Mouse (Mus musculus) cerebellum, adult 9-11 months (tissue): Measurements from ENCODE around the gene Ms4a5.
"Not testable (repeated sequence)": the region's sequence is repeated elsewhere in the genome, so short reads cannot be mapped to it uniquely, and the experiment has no call there.

Experiments used
- DNase-seq: peaks from one replicate; pipeline ENCODE4 v3.0.0; 2022

The Ms4a5 gene

DNA sequence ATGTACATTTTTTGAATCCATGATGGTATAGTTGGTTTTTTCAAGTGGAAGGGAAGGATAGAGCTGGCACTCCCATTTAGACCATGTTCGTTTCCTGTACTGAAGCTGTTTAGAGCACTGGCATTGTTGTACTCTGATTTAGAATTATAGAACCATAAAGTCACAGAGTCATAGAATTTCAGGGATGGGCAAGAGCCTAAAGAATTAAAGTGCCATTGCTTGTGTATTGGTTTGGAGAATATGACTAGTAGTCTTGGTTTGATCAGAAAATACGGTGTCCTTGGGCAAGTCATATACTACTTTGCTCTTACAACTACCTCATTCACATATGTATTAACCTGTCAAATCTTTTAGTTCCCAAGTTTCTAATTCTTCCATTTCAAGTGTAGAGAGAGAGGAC is at the start of gene Ms4a5:
TSS of gene Ms4a5 (minus strand) at position 101 of the 400 bp plus-strand sequence.
- no peak for DNase-seq

- no peak for DNase-seq
These were observed 37.5 kb upstream of the Ms4a5 start for GRCm38 (mm10) chr19:11321123-11321522.

DNA sequence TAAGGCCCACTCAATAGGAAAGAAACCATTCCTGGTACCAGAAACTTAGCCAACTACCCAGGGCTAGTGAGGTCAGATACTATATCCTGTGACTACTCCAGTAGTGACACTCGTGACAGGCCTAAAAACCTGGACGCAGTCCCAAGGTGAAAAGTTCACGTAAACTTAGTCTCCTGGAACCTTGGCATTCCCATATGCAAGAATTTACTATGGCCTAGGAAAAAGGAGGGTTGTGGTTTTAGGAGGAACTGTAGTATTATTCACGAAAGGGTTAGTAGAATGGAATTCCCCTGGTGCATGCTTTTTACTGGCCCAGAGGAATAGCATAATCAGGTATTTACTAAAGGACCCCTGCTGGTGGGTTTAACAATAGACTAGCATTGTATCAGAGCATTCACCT is 33.1 kb upstream of the Ms4a5 start:
- DNase-seq = no peak

DNA sequence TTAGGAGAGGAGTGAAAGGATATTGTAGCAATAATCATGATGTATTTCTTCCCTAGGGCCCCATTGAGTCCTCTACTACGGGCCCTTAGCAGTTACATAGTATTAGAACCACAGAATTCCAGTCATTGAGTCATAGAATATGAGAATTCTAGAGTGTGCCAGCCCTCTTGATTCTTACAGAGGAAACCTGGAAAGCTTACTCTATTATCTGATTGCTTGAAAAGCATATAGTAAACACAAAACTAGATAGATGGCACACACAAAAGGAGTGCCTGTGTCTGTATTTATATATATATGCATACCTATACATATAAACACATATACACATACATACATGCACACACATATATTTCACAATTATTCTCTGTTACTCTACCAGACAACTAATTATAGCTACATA is 30.7 kb upstream of the Ms4a5 start, which contains the start of gene Ms4a14:
TSS of gene Ms4a14 (minus strand) at position 101 of the 400 bp plus-strand sequence.
- no peak for DNase-seq

- DNase-seq = no peak
These were observed 25.2 kb upstream of the Ms4a5 start for GRCm38 (mm10) chr19:11308888-11309287.

DNA sequence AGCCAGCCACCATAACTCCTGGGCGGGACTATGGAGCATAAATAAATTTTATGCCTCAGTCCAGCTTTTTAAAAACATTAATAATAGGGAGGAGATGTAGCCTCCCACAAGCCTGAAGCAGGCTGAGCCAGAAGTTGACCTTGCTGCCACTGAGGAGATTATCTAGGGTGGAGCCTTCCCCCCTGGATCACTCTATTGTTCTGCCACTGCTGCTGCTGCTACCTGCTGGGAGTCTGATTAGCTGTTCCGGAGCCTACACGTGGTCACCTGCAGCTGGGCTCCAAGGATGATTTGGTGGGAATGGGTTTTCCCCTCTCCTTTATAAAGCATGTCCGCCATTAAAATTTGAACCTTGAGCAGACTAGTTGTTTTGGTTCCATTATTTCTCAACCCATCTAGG is 15.9 kb upstream of the Ms4a5 start:
- DNase-seq = not testable (repeated sequence)

DNA sequence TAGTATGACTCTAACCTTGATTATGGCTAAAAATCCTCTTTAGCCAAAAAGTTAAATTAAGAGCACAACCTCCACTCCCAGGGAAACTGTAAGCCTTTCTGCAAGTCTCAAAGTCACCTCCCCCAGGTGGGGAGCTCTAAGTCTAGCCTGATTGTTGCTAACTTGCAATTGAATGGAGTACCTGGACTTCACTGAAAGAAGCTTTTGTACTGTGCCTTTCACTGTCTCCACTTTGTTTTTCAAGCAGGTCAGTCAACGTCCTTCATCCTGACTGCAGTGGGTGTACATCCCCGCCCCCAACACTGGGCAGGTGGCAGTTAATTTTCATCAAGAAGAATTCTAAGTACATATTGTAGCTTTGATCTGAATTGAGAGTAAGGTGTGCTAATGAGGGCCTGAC is 15.3 kb upstream of the Ms4a5 start:
- no peak for DNase-seq

- not testable (repeated sequence) for DNase-seq
These were observed 9.9 kb upstream of the Ms4a5 start for GRCm38 (mm10) chr19:11293616-11294015.

GRCm38 (mm10) chr19:11292990-11293389 is 9.3 kb upstream of the Ms4a5 start:
- no peak for DNase-seq

DNA sequence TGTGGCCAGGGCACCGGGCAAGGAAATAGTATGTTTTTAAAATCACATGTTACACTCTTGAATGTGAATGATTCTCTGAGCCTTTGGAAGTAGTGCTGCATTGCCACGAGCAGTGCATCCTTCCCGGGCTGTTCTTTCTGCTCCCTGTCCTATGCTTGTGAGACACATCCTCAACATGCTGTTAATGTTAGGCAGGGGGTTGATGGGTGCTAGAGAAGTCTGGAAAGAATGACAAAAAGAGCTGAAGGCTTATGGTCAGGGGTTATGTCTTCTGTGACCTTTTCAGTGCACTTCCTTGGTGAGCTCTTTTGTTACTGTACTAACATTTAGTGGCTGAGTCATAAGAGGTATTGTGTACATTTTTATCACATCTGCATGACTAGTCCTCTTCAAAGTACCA is 3.5 kb downstream of the Ms4a5 start:
- DNase-seq = no peak

DNA sequence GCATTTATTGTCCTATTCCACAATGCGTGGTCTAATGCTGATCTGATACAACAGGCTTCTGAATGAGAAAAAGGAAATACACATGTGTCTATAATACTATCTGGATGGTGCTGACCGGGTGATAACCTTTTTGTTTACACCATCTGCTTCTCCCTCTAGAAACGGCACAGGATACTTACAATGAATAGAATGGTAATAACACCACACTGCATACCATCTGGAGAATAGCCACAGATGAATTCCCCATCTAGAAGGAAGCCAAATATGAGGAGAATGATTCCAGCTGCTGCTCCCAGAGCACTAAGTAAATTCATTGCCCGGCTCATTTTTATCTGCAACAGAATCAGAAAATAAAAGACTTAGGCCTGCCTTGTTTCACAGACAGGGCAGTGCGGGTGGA is 7.2 kb downstream of the Ms4a5 start:
- no peak for DNase-seq

DNA sequence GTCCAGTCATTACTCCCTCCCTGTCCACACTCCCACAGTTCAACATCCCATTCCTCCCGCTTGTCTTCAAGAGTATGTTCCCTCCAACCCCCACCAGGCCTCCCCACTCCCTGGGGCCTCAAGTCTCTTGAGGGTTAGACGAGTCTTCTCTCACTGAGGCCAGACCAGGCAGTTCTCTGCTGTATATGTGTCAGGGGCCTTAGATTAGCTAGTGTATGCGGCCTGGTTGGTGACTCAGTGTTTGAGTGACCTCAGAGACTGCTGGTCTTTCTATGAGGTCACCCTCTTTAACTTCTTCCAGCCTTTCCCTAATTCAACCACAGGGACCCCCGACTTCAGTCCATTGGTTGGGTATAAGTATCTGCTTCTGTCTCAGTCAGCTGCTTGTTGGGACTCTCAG is 16.7 kb downstream of the Ms4a5 start:
- no peak for DNase-seq

- DNase-seq = no peak
These were observed 17.4 kb downstream of the Ms4a5 start, which contains the start of gene Ms4a1 for GRCm38 (mm10) chr19:11266052-11266845. TSS of gene Ms4a1 (minus strand) at chr19:11266241.

DNA sequence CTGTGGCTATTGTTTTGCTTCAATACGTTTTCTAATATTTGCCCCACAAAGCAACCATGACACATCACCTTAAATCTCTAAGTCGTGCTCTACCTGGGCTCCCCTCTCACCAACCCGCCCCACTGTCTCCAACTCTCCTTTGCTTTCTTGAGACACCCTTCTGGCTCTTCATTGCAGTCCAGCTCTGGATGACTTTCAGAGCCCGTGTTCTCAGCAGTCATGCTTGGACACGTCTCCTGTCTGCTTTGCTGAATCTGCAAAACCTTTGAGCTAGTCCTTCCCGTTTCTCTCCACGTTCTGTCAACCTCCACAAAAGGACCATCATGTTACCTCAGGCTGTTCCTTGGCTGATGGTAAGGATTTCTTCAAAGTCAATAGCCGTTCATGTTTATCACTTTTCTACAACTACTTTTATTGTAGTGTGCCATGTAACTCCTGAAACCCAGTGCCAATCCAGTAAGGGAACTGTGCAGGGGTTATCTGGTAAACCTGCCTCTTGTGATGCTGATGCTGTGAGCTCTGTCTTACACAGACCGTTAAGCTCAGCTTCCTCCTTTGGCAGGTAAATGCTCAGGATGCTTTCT is 19.0 kb downstream of the Ms4a5 start:
- DNase-seq = no peak

- no peak for DNase-seq
These were observed 20.1 kb downstream of the Ms4a5 start for GRCm38 (mm10) chr19:11263549-11263948.

- not testable (repeated sequence) for DNase-seq
These were observed 20.7 kb downstream of the Ms4a5 start for GRCm38 (mm10) chr19:11262932-11263331.

DNA sequence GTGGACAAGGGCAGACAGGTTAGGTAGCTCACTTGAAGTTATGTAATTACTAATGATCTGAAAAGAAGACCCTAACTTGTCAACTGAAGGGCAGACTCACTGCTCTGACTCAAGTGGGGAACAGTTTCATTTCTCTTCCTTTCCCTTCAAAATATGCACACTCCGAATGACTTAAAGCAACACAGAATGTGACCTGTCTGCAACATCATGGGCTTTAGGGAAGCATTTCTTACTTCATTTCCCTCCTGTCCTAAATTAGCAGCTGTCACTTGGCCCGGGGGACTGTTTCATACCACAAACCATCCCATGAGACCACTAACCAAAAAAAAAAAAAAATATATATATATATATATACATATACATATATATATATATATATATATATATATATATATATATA is 22.2 kb downstream of the Ms4a5 start:
- DNase-seq = no peak

GRCm38 (mm10) chr19:11244230-11244629 is 39.4 kb downstream of the Ms4a5 start:
- no peak for DNase-seq

DNA sequence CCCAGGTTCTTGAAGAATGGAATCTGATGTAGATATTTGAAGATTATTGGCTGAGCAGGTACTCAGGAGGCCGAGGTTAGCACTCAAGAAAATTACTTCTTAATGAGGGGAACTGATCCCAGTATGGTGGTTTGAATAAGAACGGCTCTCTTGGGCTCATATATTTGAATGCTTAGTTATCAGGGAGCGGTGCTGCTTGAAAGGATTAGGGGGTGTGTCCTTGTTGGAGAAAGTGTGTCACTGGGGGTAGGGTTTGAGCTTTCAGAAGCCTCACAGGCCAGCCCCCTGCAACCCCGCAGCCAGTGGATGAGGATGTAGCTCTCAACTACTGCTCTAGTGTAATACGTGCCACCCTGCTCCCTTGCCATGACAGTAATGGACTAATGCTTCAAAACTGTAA is 41.1 kb downstream of the Ms4a5 start:
- DNase-seq = no peak

DNA sequence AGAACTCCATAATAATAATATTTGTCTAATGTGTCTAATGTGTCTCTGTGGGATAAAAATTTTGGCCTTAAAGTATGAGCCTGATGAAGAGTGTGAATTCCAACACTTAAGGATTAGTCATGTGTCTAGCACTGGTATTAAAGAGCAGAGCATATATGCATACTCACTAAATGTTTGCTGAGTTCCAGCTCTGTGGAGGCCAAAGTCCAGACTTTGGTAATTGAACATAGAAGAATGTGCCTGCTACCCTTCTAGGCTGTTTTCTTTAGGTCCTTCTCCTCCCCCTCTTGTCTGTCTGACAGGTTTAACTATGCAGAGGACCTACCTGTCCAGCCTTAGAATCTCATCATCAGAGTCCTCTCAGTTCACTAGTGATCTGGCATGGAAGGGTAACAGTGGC is 47.9 kb downstream of the Ms4a5 start:
- DNase-seq = no peak

- no peak for DNase-seq
These were observed 48.5 kb downstream of the Ms4a5 start for GRCm38 (mm10) chr19:11234921-11235735.

DNA sequence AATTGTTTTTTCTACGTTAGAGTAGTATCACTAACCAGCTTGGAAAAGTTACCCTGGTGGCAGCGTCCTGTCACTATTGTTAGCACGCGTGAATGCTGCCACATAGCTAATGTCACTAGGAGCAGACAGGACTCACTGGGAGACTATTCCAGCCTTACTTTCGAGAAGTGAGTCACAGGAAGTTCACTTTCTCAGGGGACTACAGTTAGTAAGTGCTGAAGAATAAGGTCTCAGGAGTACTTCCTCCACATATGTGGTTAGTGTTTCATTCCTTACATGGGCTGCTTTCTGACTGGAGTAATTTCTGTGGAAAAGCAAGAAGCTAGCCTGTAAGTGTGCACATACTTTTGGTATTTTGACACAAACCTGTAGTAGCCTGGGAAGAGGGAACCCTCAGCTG is 49.4 kb downstream of the Ms4a5 start:
- DNase-seq = no peak

DNA sequence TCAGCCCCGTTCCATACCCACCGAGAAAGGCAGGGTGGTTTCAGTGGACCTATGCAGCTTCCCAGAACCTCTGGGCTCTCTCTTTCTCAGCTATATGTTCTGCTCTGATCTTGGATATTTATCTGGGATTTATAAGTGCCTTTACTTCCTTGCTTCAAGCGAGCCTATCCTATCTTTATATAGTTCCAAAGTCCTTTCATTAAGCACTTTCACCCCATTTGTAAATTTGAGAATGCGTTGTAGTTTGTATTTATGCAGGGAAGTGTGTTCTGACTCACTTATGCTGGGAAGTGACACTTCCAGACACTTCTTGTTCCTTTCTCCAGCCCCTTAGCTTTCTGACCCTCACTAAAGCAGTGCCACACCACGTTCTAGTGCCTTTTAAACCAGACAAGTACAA is 51.3 kb downstream of the Ms4a5 start, which contains the start of gene Ms4a12:
TSS of gene Ms4a12 (minus strand) at position 101 of the 400 bp plus-strand sequence.
- DNase-seq = no peak
